Mouse (Mus musculus): ENCODE results near the gene Gm3250.

Gene Gm3250

DNA sequence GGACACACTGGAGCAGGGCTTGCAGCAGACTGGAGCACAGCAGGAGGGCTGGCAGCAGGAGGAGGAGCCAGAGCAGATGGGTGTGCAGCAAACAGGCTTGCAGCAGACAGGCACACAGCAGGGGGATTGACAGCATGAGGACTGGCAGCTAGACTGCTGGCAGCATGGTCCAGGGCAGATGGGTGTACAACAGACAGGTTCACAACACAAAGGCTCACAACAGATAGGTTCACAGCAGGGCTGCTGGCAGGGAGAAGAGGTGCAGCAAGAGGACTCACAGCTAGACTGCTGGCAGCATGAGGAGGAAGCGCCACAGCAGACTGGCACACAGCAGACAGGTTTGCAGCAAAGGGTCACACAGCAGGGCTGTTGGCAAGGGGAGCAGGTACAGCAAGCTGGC is 31.7 kb downstream of the Gm3250 start:
- DNase-seq = peak; percentile 57 to 64

DNA sequence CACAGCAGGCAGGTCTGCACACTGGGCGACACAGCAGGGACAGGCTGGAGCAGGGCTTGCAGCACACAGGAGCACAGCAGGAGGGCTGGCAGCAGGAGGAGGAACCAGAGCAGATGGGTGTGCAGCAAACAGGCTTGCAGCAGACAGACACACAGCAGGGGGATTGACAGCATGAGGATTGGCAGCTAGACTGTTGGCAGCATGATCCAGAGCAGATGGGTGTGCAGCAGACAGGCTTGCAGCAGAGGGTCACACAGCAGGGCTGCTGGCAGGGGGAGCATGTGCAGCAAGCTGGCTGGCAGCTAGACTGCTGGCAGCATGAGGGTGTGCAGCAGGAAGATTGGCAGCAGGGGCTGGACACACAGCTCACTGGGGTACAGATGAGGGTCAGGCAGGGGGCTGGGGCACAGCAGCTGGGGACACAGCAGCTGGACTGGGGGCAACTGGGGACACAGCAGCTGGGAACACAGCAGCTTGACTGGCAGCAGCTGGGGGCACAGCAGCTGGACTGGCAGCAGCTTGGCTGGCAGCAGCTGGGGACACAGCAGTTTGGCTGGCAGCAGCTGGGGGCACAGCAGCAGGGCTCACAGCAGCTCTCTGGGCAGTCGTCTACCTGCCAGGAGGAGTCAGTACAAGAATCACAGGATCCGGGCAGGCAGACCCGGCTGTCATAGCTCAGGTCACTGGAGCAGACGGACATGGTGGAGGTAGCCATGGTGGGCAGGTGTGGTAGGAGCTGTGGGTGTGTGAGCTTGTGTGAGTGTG is 40.2 kb downstream of the Gm3250 start, which contains the start of gene Gm18596:
Gene Gm18596 (minus strand): TSS at position 715 of the 765 bp plus-strand sequence.
- DNase-seq = peak; percentile 76 to 78

DNA sequence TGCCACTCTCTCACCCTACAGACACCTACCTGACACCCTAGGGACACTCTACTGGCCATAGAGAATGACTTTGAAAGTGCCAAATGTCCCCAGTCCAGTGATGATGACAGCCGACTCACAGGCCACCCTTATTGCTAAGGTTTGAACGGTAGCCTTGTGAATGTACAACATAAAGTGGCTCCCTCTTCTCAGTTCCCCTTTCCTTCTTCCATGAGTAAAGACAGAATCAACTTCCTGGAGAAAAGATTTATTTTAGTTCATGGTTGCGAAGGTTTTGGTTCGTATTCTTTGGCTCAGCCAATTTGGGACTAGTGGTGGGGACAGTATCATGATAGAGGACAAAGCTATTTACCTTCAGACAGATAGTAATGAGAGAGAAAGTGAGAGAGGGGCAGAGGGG is 43.4 kb downstream of the Gm3250 start:
- no peak for DNase-seq

DNA sequence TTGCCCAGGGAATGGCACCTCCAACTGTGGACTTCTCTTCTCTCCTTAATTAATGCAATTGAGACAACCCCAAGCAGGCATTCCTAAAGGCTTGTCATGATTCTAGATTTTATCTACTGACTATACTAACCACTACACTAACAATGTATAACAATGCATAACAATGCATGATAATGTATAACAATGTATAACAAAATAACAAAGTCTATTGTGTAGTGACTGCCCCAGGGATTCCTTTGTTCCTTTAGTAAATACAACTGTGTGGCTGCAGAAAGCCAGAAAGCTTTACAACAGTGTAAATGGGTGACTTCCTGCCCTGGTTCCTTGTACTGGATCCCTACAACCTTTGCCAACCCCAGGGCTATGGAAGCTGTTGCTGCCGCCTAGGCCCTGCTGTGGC is 46.4 kb downstream of the Gm3250 start:
- DNase-seq = no peak
